Mouse (Mus musculus): ENCODE data around the gene Cntnap2. TPM values are rescaled to one million over a fixed set of nuclear protein-coding genes. Genes with fewer than 3 reads are reported as not detected.

The Cntnap2 gene
- total and polyA plus RNA-seq, 3 experiments = 0.05 TPM; not detected in 2

DNA sequence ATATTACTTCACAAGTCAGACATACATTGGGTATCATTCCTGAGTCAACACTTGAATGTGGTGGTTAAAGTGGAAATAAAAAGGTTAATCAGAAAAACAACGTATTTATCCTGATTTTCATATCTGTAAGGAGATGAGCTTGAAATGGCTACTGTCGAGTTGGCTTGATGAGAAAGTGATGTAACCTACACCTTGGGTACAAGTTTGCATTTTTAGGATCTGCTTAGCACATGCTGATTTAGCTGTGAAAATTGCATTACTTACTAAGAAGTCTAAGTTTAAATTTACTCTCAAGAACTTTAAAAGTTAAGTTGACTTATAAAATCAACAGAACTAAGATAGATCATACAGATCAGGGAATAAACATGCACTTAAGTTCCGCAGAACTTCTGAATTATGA is 879.1 kb downstream of the Cntnap2 start:
- Histone ChIP-seq H3K27me3 (ENCODE audit: insufficient read depth, low read length) (no peaks in the 10 kb centered on the region), H3K36me3 (replicated peaks) (no peaks in the 10 kb centered on the region), H3K4me1 (ENCODE audit: insufficient read depth, low read depth, low read length) (no peaks in the 10 kb centered on the region), H3K4me3 (ENCODE audit: low read depth, low read length) (no peak overlapping the region), H3K9me3 (replicated peaks) (no peaks in the 10 kb centered on the region)
- DNase-seq (ENCODE audit: low spot score) (no peak), ATAC-seq (ENCODE audit: extremely low read depth, insufficient number of reproducible peaks, low FRiP score, poor library complexity, severe bottlenecking) (no peak)
- no peak for TF ChIP-seq POLR2AphosphoS5 (IDR thresholded peaks at IDR 0.05; ENCODE audit: insufficient replicate concordance, low read depth, low read length)
- no peak for TF ChIP-seq CTCF (IDR thresholded peaks at IDR 0.05; ENCODE audit: low read depth, low read length)

DNA sequence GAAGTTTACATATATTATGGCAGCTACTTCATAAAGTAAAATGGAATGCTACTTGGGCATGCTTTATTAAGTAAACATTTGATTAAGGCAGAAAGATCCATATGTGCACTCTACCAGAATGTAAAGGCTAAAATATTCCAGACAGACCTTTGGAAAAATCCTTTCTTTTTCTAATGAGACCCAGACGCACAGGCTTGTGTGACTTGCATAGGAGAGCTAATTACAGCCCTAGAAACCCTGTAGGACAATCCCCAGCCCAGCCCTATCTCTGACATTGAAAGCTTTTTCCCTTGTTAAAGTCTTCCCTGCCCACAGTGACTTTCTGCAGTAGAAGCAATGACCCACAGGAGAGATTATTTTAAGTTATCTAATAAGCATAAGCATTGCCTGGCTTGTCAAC is 879.6 kb downstream of the Cntnap2 start:
- DNase-seq (ENCODE audit: low spot score) (no peak), ATAC-seq (ENCODE audit: extremely low read depth, insufficient number of reproducible peaks, low FRiP score, poor library complexity, severe bottlenecking) (no peak)
- Histone ChIP-seq H3K9me3 (replicated peaks) (no peaks in the 10 kb centered on the region), H3K4me1 (ENCODE audit: insufficient read depth, low read depth, low read length) (no peaks in the 10 kb centered on the region), H3K36me3 (replicated peaks) (no peaks in the 10 kb centered on the region), H3K27me3 (ENCODE audit: insufficient read depth, low read length) (no peaks in the 10 kb centered on the region), H3K4me3 (ENCODE audit: low read depth, low read length) (no peak overlapping the region)
- TF ChIP-seq GATA1 (IDR thresholded peaks at IDR 0.05; ENCODE audit: borderline replicate concordance, low read length) = no peak
- no peak for TF ChIP-seq CTCF (IDR thresholded peaks at IDR 0.05; ENCODE audit: low read depth, low read length)
- no peak for TF ChIP-seq TAL1 (conservative IDR thresholded peaks at IDR 0.05; ENCODE audit: low read depth, low read length)
- TF ChIP-seq POLR2AphosphoS5 (IDR thresholded peaks at IDR 0.05; ENCODE audit: insufficient replicate concordance, low read depth, low read length) = no peak
- TF ChIP-seq GATA2 (IDR thresholded peaks at IDR 0.05; ENCODE audit: borderline replicate concordance, low read depth, low read length) = no peak

DNA sequence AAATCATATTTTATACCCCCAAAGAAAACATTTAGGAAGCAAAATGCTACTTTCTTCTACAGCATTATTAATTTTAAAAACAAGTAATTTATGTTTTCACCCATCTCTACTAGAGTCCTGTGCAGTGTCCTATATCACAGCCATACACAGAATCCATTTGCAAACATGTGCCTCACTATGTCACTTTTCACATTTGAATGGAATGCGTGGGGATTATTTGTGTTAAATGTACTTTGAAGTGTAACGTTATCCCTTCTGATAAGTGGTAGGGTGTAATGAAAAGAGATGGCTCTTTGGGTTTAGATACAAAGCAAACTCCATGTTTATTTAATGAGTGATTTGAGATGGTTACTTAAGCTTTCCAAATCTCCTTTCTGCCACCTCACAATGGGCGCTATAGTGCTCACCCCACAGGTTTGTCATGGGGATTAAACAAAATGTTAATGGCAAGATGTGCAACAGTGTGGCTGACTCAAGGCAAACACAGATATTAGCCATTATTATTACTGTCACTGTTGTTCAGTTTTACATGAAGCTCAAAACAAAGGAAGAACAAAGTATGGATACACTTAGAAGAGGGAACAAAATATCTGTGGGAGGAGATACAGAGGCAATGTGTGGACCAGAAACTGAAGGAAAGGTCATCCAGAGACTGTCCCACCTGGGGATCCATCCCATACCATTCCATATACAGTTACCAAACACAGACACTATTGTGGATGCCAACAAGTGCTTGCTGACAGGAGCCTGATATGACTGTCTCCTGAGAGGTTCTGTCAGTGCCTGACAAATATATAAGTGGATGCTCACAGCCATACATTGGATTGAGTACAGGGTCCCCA is 886.2 kb downstream of the Cntnap2 start:
- no peaks in the 10 kb centered on the region for H3K27me3 ChIP-seq (ENCODE audit: insufficient read depth, low read length)
- no peak for TF ChIP-seq GATA1 (IDR thresholded peaks at IDR 0.05; ENCODE audit: borderline replicate concordance, low read length)
- no peak for TF ChIP-seq GATA2 (IDR thresholded peaks at IDR 0.05; ENCODE audit: borderline replicate concordance, low read depth, low read length)
- no peak for TF ChIP-seq POLR2AphosphoS5 (IDR thresholded peaks at IDR 0.05; ENCODE audit: insufficient replicate concordance, low read depth, low read length)
- no peak for TF ChIP-seq CTCF (IDR thresholded peaks at IDR 0.05; ENCODE audit: low read depth, low read length)
- no peak for TF ChIP-seq TAL1 (conservative IDR thresholded peaks at IDR 0.05; ENCODE audit: low read depth, low read length)
- H3K4me1 ChIP-seq (ENCODE audit: insufficient read depth, low read depth, low read length) = no peaks in the 10 kb centered on the region
- H3K9me3 ChIP-seq (replicated peaks) = no peaks in the 10 kb centered on the region
- ATAC-seq (ENCODE audit: extremely low read depth, insufficient number of reproducible peaks, low FRiP score, poor library complexity, severe bottlenecking) (no peak), DNase-seq (ENCODE audit: low spot score) (no peak)
- no peaks in the 10 kb centered on the region for H3K36me3 ChIP-seq (replicated peaks)
- no peak overlapping the region for H3K4me3 ChIP-seq (ENCODE audit: low read depth, low read length)

GRCm38 (mm10) chr6:45954773-45955172 is 895.6 kb downstream of the Cntnap2 start:
- no peak overlapping the region for H3K4me3 ChIP-seq (ENCODE audit: low read depth, low read length)
- no peaks in the 10 kb centered on the region for H3K27me3 ChIP-seq (ENCODE audit: insufficient read depth, low read length)
- H3K4me1 ChIP-seq (ENCODE audit: insufficient read depth, low read depth, low read length) = no peaks in the 10 kb centered on the region
- ATAC-seq (ENCODE audit: extremely low read depth, insufficient number of reproducible peaks, low FRiP score, poor library complexity, severe bottlenecking) (no peak), DNase-seq (ENCODE audit: low spot score) (no peak)
- no peaks in the 10 kb centered on the region for H3K36me3 ChIP-seq (replicated peaks)
- no peaks in the 10 kb centered on the region for H3K9me3 ChIP-seq (replicated peaks)
- TF ChIP-seq GATA1 (IDR thresholded peaks at IDR 0.05; ENCODE audit: borderline replicate concordance, low read length) = no peak

- H3K9me3 ChIP-seq (replicated peaks) = no peaks in the 10 kb centered on the region
- H3K36me3 ChIP-seq (replicated peaks) = no peaks in the 10 kb centered on the region
- H3K4me3 ChIP-seq (ENCODE audit: low read depth, low read length) = no peak overlapping the region
- TF ChIP-seq POLR2AphosphoS5 (IDR thresholded peaks at IDR 0.05; ENCODE audit: insufficient replicate concordance, low read depth, low read length) (no peak), TAL1 (conservative IDR thresholded peaks at IDR 0.05; ENCODE audit: low read depth, low read length) (no peak)
- no peaks in the 10 kb centered on the region for H3K4me1 ChIP-seq (ENCODE audit: insufficient read depth, low read depth, low read length)
- ATAC-seq (ENCODE audit: extremely low read depth, insufficient number of reproducible peaks, low FRiP score, poor library complexity, severe bottlenecking) = no peak
- DNase-seq (ENCODE audit: low spot score) = no peak
- no peaks in the 10 kb centered on the region for H3K27me3 ChIP-seq (ENCODE audit: insufficient read depth, low read length)
These were observed 905.3 kb downstream of the Cntnap2 start for GRCm38 (mm10) chr6:45964494-45964893.

- no peak overlapping the region for H3K4me3 ChIP-seq (ENCODE audit: low read depth, low read length)
- no peaks in the 10 kb centered on the region for H3K9me3 ChIP-seq (replicated peaks)
- DNase-seq (ENCODE audit: low spot score) = no peak
- no peak for TF ChIP-seq GATA2 (IDR thresholded peaks at IDR 0.05; ENCODE audit: borderline replicate concordance, low read depth, low read length)
- TF ChIP-seq TAL1 (conservative IDR thresholded peaks at IDR 0.05; ENCODE audit: low read depth, low read length) = no peak
- no peak for TF ChIP-seq GATA1 (IDR thresholded peaks at IDR 0.05; ENCODE audit: borderline replicate concordance, low read length)
- TF ChIP-seq POLR2AphosphoS5 (IDR thresholded peaks at IDR 0.05; ENCODE audit: insufficient replicate concordance, low read depth, low read length) = no peak
- no peak for TF ChIP-seq CTCF (IDR thresholded peaks at IDR 0.05; ENCODE audit: low read depth, low read length)
- no peaks in the 10 kb centered on the region for H3K36me3 ChIP-seq (replicated peaks)
- no peaks in the 10 kb centered on the region for H3K27me3 ChIP-seq (ENCODE audit: insufficient read depth, low read length)
- no peak for ATAC-seq (ENCODE audit: extremely low read depth, insufficient number of reproducible peaks, low FRiP score, poor library complexity, severe bottlenecking)
- H3K4me1 ChIP-seq (ENCODE audit: insufficient read depth, low read depth, low read length) = no peaks in the 10 kb centered on the region
These were observed 915.5 kb downstream of the Cntnap2 start for GRCm38 (mm10) chr6:45974471-45975154.

Measured in G1E (cell line).